Mouse (Mus musculus) lung, postnatal 4 days (tissue): ENCODE results near the gene Galnt10.

Experiments used
- DNase-seq, 2 experiments: peaks; one replicate each; pipeline ENCODE4 v3.0.0; 2021

Galnt10 gene

DNA sequence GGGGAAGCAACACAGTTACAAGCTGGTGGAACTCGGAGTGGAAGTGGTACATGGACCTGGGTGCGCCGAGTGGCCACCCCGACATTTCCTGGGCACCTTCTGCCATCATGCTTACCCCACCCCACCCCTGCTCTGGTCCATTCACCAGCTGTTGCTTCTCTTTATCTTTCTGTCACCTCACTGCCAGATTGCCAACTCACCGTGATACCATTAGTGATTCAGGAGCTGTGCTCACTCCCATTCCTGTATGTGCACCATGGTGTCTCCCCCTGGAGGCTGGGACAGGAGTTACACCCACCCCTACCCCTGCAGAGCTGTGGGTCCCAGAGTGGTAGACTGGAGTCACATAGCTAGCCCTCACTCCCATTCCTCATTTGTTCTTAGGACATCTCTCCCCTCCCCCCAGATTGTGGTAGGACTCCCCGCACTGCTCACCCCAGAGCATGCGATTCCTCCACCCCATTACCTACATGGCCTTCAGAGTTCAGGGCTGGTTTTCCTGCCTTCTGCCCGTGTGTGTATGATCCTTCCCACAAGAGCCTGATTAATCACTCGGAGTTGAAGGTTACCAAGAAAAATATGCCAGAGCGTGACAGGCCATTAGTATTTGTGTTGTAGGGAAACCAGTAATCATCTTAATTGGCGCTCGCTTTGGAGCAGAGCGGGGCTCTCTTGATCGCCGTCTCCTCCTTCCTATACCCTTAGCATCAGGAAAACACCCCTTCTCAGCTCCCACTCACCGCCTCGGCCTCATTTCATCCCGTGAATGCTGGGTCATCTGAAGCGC is 102.2 kb downstream of the Galnt10 start:
- DNase-seq, result peak; percentile 31 to 48

GRCm38 (mm10) chr11:57753538-57754203 is 108.4 kb downstream of the Galnt10 start:
- no peak for DNase-seq

DNA sequence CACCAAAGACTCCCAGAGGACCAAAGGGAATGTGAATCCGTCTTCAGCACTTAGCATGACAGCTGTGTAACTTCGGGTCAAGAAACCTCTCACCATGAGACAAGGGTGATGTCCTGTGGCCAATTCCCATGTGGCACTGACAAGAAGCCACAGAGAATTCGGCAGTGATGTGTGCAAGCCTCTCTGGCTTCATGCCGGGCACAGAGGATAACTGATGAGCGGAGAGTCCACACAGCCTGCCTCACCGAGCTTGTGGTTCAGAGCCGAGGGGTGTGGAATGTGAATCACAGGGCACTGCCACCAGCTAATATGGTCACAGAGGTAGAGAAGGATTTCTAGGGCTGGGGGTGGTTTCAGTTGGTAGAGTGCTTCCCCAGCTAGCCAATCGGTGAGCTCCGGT is 113.4 kb downstream of the Galnt10 start:
- DNase-seq, result peak in 1 of 2 experiments; percentile 35

- no peak for DNase-seq
Observed at GRCm38 (mm10) chr11:57760509-57761058, 115.3 kb downstream of the Galnt10 start.

DNA sequence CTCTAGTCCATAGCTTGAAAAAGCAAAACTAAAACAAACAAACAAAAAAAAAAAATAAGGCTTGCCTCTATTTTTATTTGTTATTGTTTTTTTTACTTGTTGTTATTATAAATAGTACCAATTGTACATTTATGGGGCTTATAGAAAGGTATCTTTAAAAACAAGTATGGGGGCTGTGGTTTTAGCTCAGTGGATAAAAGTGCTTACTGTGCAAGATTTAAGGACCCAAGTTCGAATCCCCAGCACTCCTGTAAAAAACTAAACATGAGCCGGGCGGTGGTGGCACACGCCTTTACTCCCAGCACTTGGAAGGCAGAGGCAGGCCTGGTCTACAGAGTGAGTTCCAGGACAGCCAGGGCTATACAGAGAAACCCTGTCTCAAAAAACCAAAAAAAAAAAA is 116.1 kb downstream of the Galnt10 start:
- DNase-seq, result no peak

DNA sequence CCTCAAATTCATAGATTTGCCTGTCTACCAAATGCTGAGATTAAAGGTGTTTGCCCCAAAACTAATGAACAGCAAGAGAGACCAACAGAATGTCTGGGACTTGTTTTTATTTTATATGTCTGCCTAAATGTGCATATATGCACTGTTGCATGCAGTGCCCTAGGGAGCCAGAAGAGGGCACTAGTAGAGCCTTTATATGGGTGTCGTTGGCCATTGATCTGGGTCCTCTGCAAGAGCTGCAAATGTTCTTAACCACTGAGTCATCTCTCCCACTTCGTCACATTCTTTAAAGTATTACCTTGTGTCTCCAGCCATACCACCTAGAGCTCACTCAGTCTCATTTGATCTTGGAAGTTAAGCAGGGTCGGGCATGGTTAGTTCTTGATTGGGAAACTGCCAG is 118.9 kb downstream of the Galnt10 start:
- no peak for DNase-seq

GRCm38 (mm10) chr11:57766617-57767016 is 121.4 kb downstream of the Galnt10 start:
- DNase-seq, result no peak

DNA sequence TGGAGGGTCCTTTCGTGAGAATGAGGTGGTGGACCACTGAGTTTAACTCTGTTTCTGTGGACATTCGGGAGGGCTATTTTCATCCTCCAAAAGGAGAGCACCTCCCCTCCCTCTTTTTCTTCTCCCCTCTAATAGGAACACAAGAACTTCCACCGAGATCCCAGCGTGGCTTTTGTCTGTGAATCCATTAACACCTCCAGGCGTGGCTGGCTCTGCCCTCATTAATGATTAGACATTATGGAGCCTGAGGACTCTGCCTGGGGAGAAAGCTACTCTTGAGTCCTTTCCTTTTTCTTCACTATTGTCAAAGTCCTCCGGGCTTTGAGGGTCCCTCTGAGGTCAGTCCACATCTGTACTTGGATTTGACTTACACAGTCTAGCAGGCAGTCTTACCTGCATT is 121.9 kb downstream of the Galnt10 start:
- DNase-seq, result no peak

- DNase-seq, result no peak
Observed at GRCm38 (mm10) chr11:57770776-57771175, 125.5 kb downstream of the Galnt10 start.

GRCm38 (mm10) chr11:57771676-57772075 is 126.4 kb downstream of the Galnt10 start:
- DNase-seq, result no peak

GRCm38 (mm10) chr11:57773479-57773878 is 128.2 kb downstream of the Galnt10 start:
- DNase-seq, result no peak

DNA sequence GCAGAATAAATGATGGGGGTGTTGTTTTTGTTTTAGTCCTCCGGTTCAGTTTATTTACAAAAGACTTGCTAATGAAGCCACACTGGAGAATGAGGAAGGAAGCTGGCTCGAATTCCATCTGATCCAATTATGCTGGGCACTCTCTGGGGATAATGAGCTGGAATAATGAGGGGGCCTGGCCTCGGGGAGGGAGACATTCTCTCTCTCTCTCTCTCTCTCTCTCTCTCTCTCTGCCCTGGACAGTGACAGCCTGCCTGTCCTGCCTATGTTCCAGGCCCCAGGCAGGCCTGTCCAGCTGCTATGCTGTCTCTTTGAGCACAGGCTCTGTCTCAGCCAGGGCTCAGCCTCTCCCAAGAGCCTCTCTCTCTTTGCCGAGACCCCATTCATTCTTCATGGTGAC is 128.7 kb downstream of the Galnt10 start:
- no peak for DNase-seq

DNA sequence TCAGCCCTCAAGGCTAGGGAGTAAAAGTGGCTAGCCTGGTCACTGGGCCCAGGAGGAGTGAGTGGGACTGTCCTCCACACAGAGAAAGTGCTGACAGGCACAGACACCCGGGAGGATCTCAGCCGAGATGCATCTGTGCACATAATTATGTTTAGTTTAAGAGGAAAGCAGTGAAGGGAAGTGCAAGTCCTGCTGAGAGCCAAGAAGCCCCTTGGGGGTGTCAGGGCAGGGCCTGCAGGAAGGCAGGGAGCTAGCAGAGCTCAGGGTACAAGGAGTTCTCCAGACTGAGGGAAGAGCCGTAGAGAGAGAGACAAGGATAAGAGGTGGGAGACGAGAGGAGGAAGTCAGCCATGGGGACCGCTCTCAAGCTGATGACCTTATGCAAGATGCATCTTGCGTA is 130.6 kb downstream of the Galnt10 start:
- no peak for DNase-seq

GRCm38 (mm10) chr11:57776546-57776945 is 131.3 kb downstream of the Galnt10 start:
- no peak for DNase-seq

- DNase-seq, result peak in 1 of 2 experiments; percentile 61
Observed at GRCm38 (mm10) chr11:57778349-57778748, 133.1 kb downstream of the Galnt10 start.

DNA sequence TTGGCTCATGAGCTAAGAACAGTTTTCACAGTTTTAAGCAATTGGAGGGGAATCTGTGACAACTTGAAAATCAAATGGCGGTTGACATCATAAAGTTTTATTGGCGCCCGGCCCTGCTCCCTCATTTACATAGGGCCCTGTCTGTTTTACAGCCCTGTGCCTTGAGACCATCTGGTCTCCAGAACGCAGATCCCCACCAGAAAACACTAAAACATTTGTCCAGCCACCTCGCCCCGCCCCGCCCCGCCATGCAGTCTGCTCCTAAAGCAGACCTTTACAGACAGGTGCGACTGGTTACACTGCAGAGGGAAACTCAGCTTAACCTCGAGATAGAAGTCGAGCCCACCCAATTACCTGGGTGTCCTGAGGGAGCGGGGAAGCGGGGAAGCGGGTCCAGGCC is 134.6 kb downstream of the Galnt10 start:
- DNase-seq, result no peak

DNA sequence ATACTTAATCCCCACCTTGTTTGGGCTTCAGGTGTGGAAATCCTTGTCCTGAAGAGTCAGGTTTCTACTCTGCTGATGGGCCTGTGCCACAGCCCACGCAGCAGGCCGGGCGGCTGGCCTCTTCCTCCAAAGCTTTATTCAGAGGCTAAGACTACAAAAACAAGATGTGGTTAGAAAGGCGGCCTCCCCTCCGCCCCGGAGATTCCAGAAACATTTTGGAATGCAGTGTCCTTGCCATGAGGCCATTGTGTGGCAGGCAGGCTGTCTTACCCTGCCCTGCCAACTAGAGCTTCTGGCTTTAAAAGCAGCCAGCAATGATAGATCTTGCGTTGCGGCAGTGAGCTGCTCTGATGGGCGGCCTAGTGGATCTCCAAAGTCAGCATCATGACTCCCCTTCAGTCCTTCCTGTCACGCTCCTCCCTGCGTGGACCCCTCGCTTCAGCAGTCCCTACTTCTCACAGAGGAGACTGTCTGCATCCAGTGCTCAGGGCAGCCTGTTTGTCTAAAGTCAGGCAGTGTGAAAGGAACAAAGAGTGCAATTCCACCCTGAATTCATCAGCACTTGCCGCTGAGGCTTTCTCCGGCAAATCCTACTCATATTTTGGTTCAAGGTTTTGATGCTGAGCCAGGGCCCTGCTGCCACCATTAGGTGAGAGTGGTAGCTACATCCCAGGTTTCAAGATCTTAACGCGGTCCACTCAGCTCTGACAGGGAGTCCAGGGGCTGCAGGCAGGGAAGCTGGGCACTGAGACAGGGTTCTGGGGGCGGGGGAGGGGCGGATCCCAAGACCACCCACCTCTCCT is 141.6 kb downstream of the Galnt10 start:
- DNase-seq, result peak in 1 of 2 experiments; percentile 42

DNA sequence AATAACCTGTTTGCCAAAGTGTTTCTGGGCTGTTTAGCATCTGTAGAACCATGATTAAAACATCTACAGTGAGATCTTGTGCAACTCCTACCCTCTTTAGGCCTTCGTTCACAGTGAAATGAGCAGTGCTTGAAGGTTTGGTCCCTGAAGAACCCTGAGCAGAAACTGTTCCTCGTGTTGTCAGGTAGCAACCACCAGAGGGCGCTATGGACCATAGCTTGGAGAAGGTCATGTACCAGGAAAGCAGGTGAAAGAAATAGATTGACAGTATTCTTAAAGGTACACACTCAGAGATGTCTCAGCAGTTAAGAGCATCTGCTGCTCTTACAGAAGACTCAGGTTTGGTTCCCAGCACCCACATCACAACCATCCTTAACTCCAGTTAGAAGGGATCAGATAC is 142.7 kb downstream of the Galnt10 start:
- peak in 1 of 2 experiments; percentile 43 for DNase-seq

- no peak for DNase-seq
Observed at GRCm38 (mm10) chr11:57790866-57791535, 145.8 kb downstream of the Galnt10 start.

- no peak for DNase-seq
Observed at GRCm38 (mm10) chr11:57795086-57795485, 149.8 kb downstream of the Galnt10 start.

- no peak for DNase-seq
Observed at GRCm38 (mm10) chr11:57797828-57798227, 152.6 kb downstream of the Galnt10 start.

DNA sequence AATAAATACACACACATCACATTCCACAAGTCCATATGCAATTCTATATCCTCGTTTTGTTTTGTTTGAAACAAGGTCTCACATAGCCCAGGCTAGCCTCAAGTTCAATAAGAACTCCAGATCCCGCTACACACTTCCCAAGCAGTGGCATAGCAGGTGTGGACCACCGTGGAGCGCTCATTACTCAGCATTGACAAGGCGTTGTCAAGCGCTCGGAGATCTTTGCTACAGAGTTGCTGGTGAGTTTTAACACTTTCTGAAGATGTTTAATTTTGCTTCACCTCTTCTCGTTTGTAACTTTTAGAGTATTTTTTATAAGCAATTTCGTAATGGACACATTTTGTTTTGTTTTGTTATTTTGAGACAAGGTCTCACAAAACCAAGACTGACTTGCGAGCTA is 154.2 kb downstream of the Galnt10 start:
- DNase-seq, result no peak
